Mouse (Mus musculus) small intestine, adult 2 months (tissue): ENCODE measurements at regions not wholly inside any gene's neighbourhood (a gene's known extent, or its start where the extent isn't known, plus 50 kb on each side); places are given as distances from the start of the nearest gene placed in this dataset.

Source experiments
- H3K27ac ChIP-seq: fragments of 200-500 bp; 2 replicates; pipeline ENCODE4 v1.5.1; 2012; ENCODE audit warnings: low read depth, low read length, control low read depth, inconsistent platforms; ENCODE audit not compliant: insufficient read depth
- H3K27me3 ChIP-seq: fragments of 200-500 bp; 2 replicates; pipeline ENCODE4 v1.6.1; 2012; ENCODE audit warnings: mild to moderate bottlenecking, moderate library complexity, low read length, inconsistent platforms; ENCODE audit not compliant: control insufficient read depth, insufficient read depth
- H3K36me3 ChIP-seq: fragments of 200-500 bp; 2 replicates; pipeline ENCODE4 v1.6.1; 2012; ENCODE audit warnings: mild to moderate bottlenecking, low read length, control low read depth, inconsistent platforms; ENCODE audit not compliant: control insufficient read depth, insufficient read depth
- H3K4me1 ChIP-seq: fragments of 200-500 bp; 2 replicates; pipeline ENCODE4 v1.6.1; 2012; ENCODE audit warnings: low read length, inconsistent platforms, mixed read lengths; ENCODE audit not compliant: control insufficient read depth, insufficient read depth, insufficient read length
- H3K4me3 ChIP-seq: fragments of 200-500 bp; 2 replicates; pipeline ENCODE4 v1.5.1; 2012; ENCODE audit warnings: low read depth, mild to moderate bottlenecking, control low read depth, inconsistent platforms, low read length, moderate library complexity
- CTCF ChIP-seq: fragments of 200-500 bp; IDR thresholded peaks from 2 replicates; pipeline ENCODE4 v1.5.1; 2012; ENCODE audit warnings: low read depth, mild to moderate bottlenecking, control low read depth, inconsistent platforms, low read length, moderate library complexity, mixed read lengths; ENCODE audit not compliant: insufficient replicate concordance, insufficient read length; ENCODE audit errors: extremely low read depth
- POLR2A ChIP-seq: fragments of 200-500 bp; IDR thresholded peaks from 2 replicates; pipeline ENCODE4 v1.6.1; 2012; ENCODE audit warnings: low read depth, mild to moderate bottlenecking, control low read depth, inconsistent platforms, low read length, moderate library complexity
- WGBS: fragments of 180-500 bp; shearing (Covaris S2); methylation state at CpG from one replicate; pipeline ENCODE4 v1.1.7; 2018; 5-methylcytosine and 5-hydroxymethylcytosine counted together

GRCm38 (mm10) chr7:113010150-113010549 is 56.4 kb downstream of the Rassf10 start:
- TF ChIP-seq CTCF (no peak), POLR2A (no peak)
- no peaks in the 10 kb centered on the region for H3K4me1 ChIP-seq
- no peaks in the 10 kb centered on the region for H3K36me3 ChIP-seq
- 38% methylated on average over 1 of the region's 1 CpGs for whole genome bisulfite sequencing
- H3K27ac ChIP-seq = no peak overlapping the region
- no peak overlapping the region for H3K4me3 ChIP-seq
- H3K27me3 ChIP-seq = no peaks in the 10 kb centered on the region

- 27% methylated on average over 8 of the region's 8 CpGs for WGBS
- Histone ChIP-seq H3K4me1 (no peaks in the 10 kb centered on the region; the same call in 1 of the 2 replicates), H3K27ac (no peak overlapping the region), H3K36me3 (no peaks in the 10 kb centered on the region), H3K27me3 (no peaks in the 10 kb centered on the region), H3K4me3 (no peak overlapping the region)
- TF ChIP-seq POLR2A (no peak), CTCF (no peak)
Observed at GRCm38 (mm10) chr7:113017092-113017755, 63.5 kb downstream of the Rassf10 start.

- Histone ChIP-seq H3K4me1 (no peaks in the 10 kb centered on the region; the same call in 1 of the 2 replicates), H3K27ac (no peak overlapping the region), H3K4me3 (no peak overlapping the region), H3K36me3 (no peaks in the 10 kb centered on the region), H3K27me3 (no peaks in the 10 kb centered on the region)
- TF ChIP-seq CTCF (no peak), POLR2A (no peak)
- WGBS = 34% methylated on average over 5 of the region's 5 CpGs
Observed at GRCm38 (mm10) chr7:113021412-113021811, 67.7 kb downstream of the Rassf10 start.

- Histone ChIP-seq H3K27me3 (no peaks in the 10 kb centered on the region), H3K27ac (no peak overlapping the region), H3K4me3 (no peak overlapping the region), H3K36me3 (no peaks in the 10 kb centered on the region), H3K4me1 (no peaks in the 10 kb centered on the region)
- 58% methylated on average over 2 of the region's 2 CpGs for WGBS
- TF ChIP-seq CTCF (no peak), POLR2A (no peak)
Observed at GRCm38 (mm10) chr7:113022516-113022915, 68.8 kb downstream of the Rassf10 start.

GRCm38 (mm10) chr7:113025758-113026157 is 72.0 kb downstream of the Rassf10 start:
- no peaks in the 10 kb centered on the region for H3K27me3 ChIP-seq
- H3K4me1 ChIP-seq = no peaks in the 10 kb centered on the region; the same call in 1 of the 2 replicates
- TF ChIP-seq POLR2A = no peak
- TF ChIP-seq CTCF = no peak
- H3K4me3 ChIP-seq = no peak overlapping the region
- no peaks in the 10 kb centered on the region for H3K36me3 ChIP-seq
- H3K27ac ChIP-seq = no peak overlapping the region
- 100% methylated on average over 1 of the region's 1 CpGs for WGBS

GRCm38 (mm10) chr7:113026290-113027075 is 72.7 kb downstream of the Rassf10 start:
- WGBS = 85% methylated on average over 10 of the region's 10 CpGs

More at GRCm38 (mm10) chr7:113026290-113027075, 72.7 kb downstream of the Rassf10 start:
- H3K4me1 ChIP-seq = no peaks in the 10 kb centered on the region; the same call in 1 of the 2 replicates
- H3K36me3 ChIP-seq = no peaks in the 10 kb centered on the region
- no peak overlapping the region for H3K27ac ChIP-seq
- H3K27me3 ChIP-seq = no peaks in the 10 kb centered on the region
- TF ChIP-seq CTCF (no peak), POLR2A (no peak)
- H3K4me3 ChIP-seq = no peak overlapping the region
